Mouse (Mus musculus) myocyte (in vitro differentiated cells): ENCODE results near the gene Slc39a1.

Source experiments
- MYOG ChIP-seq, 3 experiments: IDR thresholded peaks; one replicate each; pipeline ENCODE4 v1.6.1; 2011; ENCODE audit warnings: control low read depth in 2 of 3, low read depth in 2 of 3, mild to moderate bottlenecking in 2 of 3; ENCODE audit not compliant: insufficient read length in 2 of 3, control insufficient read depth in 1 of 3, insufficient read depth in 1 of 3
- POLR2A ChIP-seq: IDR thresholded peaks from one replicate; pipeline ENCODE4 v1.6.1; 2011; ENCODE audit warnings: low read depth, mild to moderate bottlenecking, control low read depth, moderate library complexity; ENCODE audit not compliant: insufficient read length
- POLR2AphosphoS2 ChIP-seq: IDR thresholded peaks from one replicate; pipeline ENCODE4 v1.6.1; 2011; ENCODE audit warnings: low read depth, control low read depth; ENCODE audit not compliant: insufficient read length
- REST ChIP-seq: IDR thresholded peaks from one replicate; pipeline ENCODE4 v1.6.1; 2011; ENCODE audit warnings: mild to moderate bottlenecking, control low read depth, moderate library complexity; ENCODE audit not compliant: insufficient read depth, insufficient read length

DNA sequence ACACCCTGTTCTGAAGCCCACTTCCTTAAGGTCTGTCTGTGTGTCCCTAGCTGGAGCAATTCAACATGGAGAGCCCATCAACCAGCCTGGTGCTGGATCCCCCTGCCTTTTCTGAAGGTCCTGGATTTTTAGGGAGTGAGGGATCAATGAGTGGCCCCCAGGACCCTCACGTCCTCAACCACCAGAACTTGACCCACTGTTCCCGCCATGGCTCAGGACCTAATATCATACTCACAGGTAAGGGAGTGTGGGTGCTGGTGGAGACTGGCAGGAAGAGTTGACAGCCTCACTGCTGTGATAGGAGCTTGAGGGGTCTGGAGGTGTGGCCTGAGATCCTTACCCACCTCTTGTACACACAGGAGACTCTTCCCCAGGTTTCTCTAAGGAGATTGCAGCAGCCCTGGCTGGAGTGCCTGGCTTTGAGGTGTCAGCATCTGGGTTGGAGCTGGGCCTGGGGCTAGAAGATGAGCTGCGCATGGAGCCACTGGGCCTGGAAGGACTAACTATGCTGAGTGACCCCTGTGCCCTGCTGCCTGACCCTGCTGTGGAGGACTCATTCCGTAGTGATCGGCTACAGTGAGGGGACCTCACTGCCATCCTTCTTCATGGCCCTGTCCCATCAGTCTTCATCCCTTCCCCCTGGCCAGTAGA lies 15.3 kb downstream of the Slc39a1 start:
- TF ChIP-seq POLR2AphosphoS2 (no peak), POLR2A (no peak), REST (no peak), MYOG (IDR thresholded peaks at IDR 0.05; ENCODE audit: control insufficient read depth in 1 of 3, insufficient read depth in 1 of 3, insufficient read length in 2 of 3, low read depth in 2 of 3) (no peak)
